Mouse (Mus musculus): ENCODE measurements at regions not wholly inside any gene's neighbourhood (a gene's known extent, or its start where the extent isn't known, plus 50 kb on each side); places are given as distances from the start of the nearest gene placed in this dataset.

DNA sequence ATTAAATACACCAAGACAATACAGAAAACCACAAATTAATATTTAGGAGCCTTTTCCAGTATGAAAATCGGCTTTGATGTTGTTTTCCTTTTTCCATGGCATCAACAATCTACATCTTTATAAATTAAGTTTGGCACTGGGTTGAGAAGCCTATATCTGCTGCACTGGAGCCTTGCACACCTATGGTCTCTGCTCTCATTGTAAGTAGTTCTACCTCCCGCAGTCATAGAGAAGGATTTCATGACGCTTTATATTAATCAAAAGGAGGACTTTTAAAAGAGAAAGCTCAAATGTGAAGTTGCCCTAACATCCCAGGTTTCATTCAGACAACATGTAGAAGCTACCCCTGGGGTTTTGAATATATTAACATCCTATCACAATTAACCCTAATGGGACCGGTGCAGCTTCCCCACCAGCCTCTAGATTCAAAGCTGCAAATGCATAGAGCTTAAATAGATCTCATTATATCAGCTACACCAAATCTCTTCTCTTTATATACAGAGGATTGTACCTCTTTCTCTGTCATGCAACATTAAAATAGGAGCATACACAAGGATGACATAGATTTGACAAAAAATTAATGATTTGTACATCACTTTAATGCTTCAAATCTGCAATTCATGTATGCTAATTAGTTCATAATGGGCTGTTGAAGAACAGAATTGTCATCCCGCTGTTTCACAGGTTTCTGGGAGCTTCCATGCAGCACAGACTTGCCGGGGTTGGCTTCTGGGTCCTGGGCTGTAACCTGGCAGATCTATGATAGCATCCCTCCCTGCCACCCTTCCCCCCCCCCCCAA, 166.6 kb upstream of the Pard3b start:
- Histone ChIP-seq H3K27ac (ENCODE audit: low read length) (no peak overlapping the region), H3K9ac (replicated peaks; ENCODE audit: low read length) (no peak overlapping the region), H3K36me3 (ENCODE audit: insufficient read depth, low read length) (no peaks in the 10 kb centered on the region), H3K27me3 (ENCODE audit: insufficient read depth, low read length) (no peaks in the 10 kb centered on the region), H3K9me3 (ENCODE audit: low read length) (no peaks in the 10 kb centered on the region; the same call in 1 of the 2 replicates), H3K4me2 (replicated peaks; ENCODE audit: low read depth, low read length) (no peak overlapping the region), H3K4me3 (ENCODE audit: low read length) (no peak overlapping the region), H3K4me1 (ENCODE audit: insufficient read depth, low read length) (no peaks in the 10 kb centered on the region)
- ATAC-seq (ENCODE audit: low FRiP score, low TSS enrichment): no peak
- WGBS: 86% methylated on average over 6 of the region's 6 CpGs

DNA sequence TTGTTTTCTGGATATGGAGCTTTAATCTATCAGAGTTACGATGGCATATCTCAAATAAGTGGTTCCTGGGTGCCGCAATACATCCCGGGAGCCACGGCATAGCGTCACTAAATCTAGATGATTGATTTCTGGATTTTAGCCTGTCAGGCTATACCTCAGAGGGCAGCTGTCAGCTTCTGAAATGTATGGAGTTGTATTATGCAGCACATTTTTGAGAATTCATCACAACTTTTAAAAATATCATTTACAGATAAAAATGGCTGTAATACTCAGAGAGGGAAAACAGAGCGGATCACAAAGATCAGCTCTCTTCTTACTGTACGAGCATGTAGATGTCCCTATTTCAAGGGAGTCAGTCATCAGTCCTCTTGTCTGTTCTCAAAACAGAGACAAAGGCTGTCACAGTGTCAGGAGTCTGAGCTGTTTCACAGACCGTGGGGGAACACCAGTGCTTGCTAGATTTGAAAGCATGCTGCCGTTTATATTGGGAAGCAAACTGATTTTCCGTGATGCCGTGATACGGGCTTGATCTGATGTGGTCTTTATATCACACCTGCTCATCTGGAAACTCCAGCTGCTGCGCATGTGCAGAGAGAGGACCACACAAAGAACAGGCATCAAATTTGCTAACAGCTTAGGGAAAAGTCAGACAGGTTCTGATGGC, 165.9 kb upstream of the Pard3b start:
- no peaks in the 10 kb centered on the region for H3K36me3 ChIP-seq (ENCODE audit: insufficient read depth, low read length)
- ATAC-seq (ENCODE audit: low FRiP score, low TSS enrichment): no peak
- H3K9me3 ChIP-seq (ENCODE audit: low read length): no peaks in the 10 kb centered on the region; the same call in 1 of the 2 replicates
- 79% methylated on average over 13 of the region's 13 CpGs for WGBS
- H3K9ac ChIP-seq (replicated peaks; ENCODE audit: low read length): no peak overlapping the region
- H3K4me1 ChIP-seq (ENCODE audit: insufficient read depth, low read length): no peaks in the 10 kb centered on the region
- no peaks in the 10 kb centered on the region for H3K27me3 ChIP-seq (ENCODE audit: insufficient read depth, low read length)
- H3K27ac ChIP-seq (ENCODE audit: low read length): no peak overlapping the region
- no peak overlapping the region for H3K4me3 ChIP-seq (ENCODE audit: low read length)
- H3K4me2 ChIP-seq (replicated peaks; ENCODE audit: low read depth, low read length): no peak overlapping the region

DNA sequence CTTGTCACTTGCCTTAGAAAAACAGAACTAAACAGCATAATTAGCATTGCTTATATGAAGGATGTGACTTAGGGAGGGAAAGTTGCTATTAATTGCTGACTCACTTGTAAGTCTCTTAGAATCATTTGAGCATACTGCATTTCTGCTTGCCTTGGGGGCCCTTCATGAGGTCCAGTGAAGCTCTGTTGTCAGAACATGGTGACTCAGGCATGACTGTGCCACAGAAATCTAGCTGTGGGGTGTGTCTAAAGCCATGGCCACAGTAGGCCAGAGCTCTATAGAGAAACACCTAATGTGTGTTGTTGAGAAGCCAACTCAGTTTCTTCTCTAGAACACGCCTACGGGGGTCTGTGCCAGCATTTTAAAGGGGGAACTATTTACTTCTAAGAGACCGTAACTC, 153.2 kb upstream of the Pard3b start:
- Histone ChIP-seq H3K4me3 (ENCODE audit: low read length) (no peak overlapping the region), H3K27ac (ENCODE audit: low read length) (no peak overlapping the region), H3K4me1 (ENCODE audit: insufficient read depth, low read length) (no peaks in the 10 kb centered on the region), H3K36me3 (ENCODE audit: insufficient read depth, low read length) (no peaks in the 10 kb centered on the region), H3K4me2 (replicated peaks; ENCODE audit: low read depth, low read length) (no peak overlapping the region), H3K9ac (replicated peaks; ENCODE audit: low read length) (no peak overlapping the region), H3K9me3 (ENCODE audit: low read length) (0 out of 2 replicates have a peak, but pooled peaks cover 2% of the 10 kb centered on the region), H3K27me3 (ENCODE audit: insufficient read depth, low read length) (no peaks in the 10 kb centered on the region)
- ATAC-seq (ENCODE audit: low FRiP score, low TSS enrichment): no peak
- 87% methylated on average over 3 of the region's 3 CpGs for WGBS

DNA sequence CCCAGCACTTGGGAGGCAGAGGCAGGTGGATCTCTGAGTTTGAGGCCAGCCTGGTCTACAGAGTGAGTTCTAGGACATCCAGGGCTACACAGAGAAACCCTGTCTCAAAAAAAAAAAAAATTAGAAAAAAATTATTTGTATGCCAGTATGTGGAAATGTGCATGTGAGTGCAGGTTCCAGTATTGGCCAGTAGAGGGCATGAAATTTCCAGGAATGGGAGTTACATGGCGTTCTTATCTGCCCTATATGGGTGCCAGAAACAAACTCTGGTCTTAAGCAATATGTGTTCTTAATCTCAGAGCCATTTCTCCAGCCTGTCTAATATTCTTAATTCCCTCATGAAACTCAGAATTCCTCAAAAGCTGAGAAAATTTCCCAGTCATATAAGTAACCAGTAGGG, 113.7 kb upstream of the Pard3b start:
- WGBS: 71% methylated on average over 1 of the region's 1 CpGs

GRCm38 (mm10) chr1:61525881-61526280, 112.7 kb upstream of the Pard3b start:
- Histone ChIP-seq H3K4me3 (ENCODE audit: low read length) (no peak overlapping the region), H3K27me3 (ENCODE audit: insufficient read depth, low read length) (no peaks in the 10 kb centered on the region), H3K4me2 (replicated peaks; ENCODE audit: low read depth, low read length) (no peak overlapping the region), H3K9me3 (ENCODE audit: low read length) (no peaks in the 10 kb centered on the region), H3K4me1 (ENCODE audit: insufficient read depth, low read length) (no peaks in the 10 kb centered on the region; the same call in 1 of the 2 replicates), H3K9ac (replicated peaks; ENCODE audit: low read length) (no peak overlapping the region), H3K36me3 (ENCODE audit: insufficient read depth, low read length) (no peaks in the 10 kb centered on the region), H3K27ac (ENCODE audit: low read length) (no peak overlapping the region)
- WGBS: 92% methylated on average over 8 of the region's 8 CpGs
- no peak for ATAC-seq (ENCODE audit: low FRiP score, low TSS enrichment)

More for the DNA sequence above, 113.7 kb upstream of the Pard3b start:
- Histone ChIP-seq H3K4me2 (replicated peaks; ENCODE audit: low read depth, low read length) (no peak overlapping the region), H3K27me3 (ENCODE audit: insufficient read depth, low read length) (no peaks in the 10 kb centered on the region), H3K4me1 (ENCODE audit: insufficient read depth, low read length) (no peaks in the 10 kb centered on the region), H3K36me3 (ENCODE audit: insufficient read depth, low read length) (no peaks in the 10 kb centered on the region), H3K4me3 (ENCODE audit: low read length) (no peak overlapping the region), H3K27ac (ENCODE audit: low read length) (no peak overlapping the region), H3K9ac (replicated peaks; ENCODE audit: low read length) (no peak overlapping the region), H3K9me3 (ENCODE audit: low read length) (no peaks in the 10 kb centered on the region)
- no peak for ATAC-seq (ENCODE audit: low FRiP score, low TSS enrichment)

- WGBS: 55% methylated on average over 15 of the region's 15 CpGs
- Histone ChIP-seq H3K4me3 (ENCODE audit: low read length) (no peak overlapping the region), H3K27me3 (ENCODE audit: insufficient read depth, low read length) (no peaks in the 10 kb centered on the region), H3K9me3 (ENCODE audit: low read length) (no peaks in the 10 kb centered on the region), H3K27ac (ENCODE audit: low read length) (no peak overlapping the region), H3K4me2 (replicated peaks; ENCODE audit: low read depth, low read length) (no peak overlapping the region), H3K4me1 (ENCODE audit: insufficient read depth, low read length) (peaks cover 5% of the 10 kb centered on the region; the same call in 1 of the 2 replicates), H3K36me3 (ENCODE audit: insufficient read depth, low read length) (no peaks in the 10 kb centered on the region), H3K9ac (replicated peaks; ENCODE audit: low read length) (no peak overlapping the region)
- ATAC-seq (ENCODE audit: low FRiP score, low TSS enrichment): no peak
Measured at GRCm38 (mm10) chr1:61528757-61529156, 109.9 kb upstream of the Pard3b start.

- ATAC-seq (ENCODE audit: low FRiP score, low TSS enrichment): no peak
- H3K4me1 ChIP-seq (ENCODE audit: insufficient read depth, low read length): peaks cover 5% of the 10 kb centered on the region; the same call in 1 of the 2 replicates
- no peaks in the 10 kb centered on the region for H3K27me3 ChIP-seq (ENCODE audit: insufficient read depth, low read length)
- WGBS: 27% methylated on average over 3 of the region's 3 CpGs
- H3K9ac ChIP-seq (replicated peaks; ENCODE audit: low read length): no peak overlapping the region
- H3K9me3 ChIP-seq (ENCODE audit: low read length): no peaks in the 10 kb centered on the region
- no peak overlapping the region for H3K4me2 ChIP-seq (replicated peaks; ENCODE audit: low read depth, low read length)
- H3K27ac ChIP-seq (ENCODE audit: low read length): no peak overlapping the region
- no peaks in the 10 kb centered on the region for H3K36me3 ChIP-seq (ENCODE audit: insufficient read depth, low read length)
- H3K4me3 ChIP-seq (ENCODE audit: low read length): no peak overlapping the region
Measured at GRCm38 (mm10) chr1:61530166-61530565, 108.5 kb upstream of the Pard3b start.

GRCm38 (mm10) chr1:61531487-61531886, 107.1 kb upstream of the Pard3b start:
- ATAC-seq (ENCODE audit: low FRiP score, low TSS enrichment): no peak
- peaks cover 5% of the 10 kb centered on the region; the same call in 1 of the 2 replicates for H3K4me1 ChIP-seq (ENCODE audit: insufficient read depth, low read length)
- no peak overlapping the region for H3K4me2 ChIP-seq (replicated peaks; ENCODE audit: low read depth, low read length)
- H3K9ac ChIP-seq (replicated peaks; ENCODE audit: low read length): no peak overlapping the region
- no peak overlapping the region for H3K4me3 ChIP-seq (ENCODE audit: low read length)
- H3K36me3 ChIP-seq (ENCODE audit: insufficient read depth, low read length): no peaks in the 10 kb centered on the region
- WGBS: 26% methylated on average over 5 of the region's 5 CpGs
- H3K9me3 ChIP-seq (ENCODE audit: low read length): no peaks in the 10 kb centered on the region
- H3K27me3 ChIP-seq (ENCODE audit: insufficient read depth, low read length): no peaks in the 10 kb centered on the region
- H3K27ac ChIP-seq (ENCODE audit: low read length): no peak overlapping the region

- no peak overlapping the region for H3K4me3 ChIP-seq (ENCODE audit: low read length)
- no peak for ATAC-seq (ENCODE audit: low FRiP score, low TSS enrichment)
- H3K27me3 ChIP-seq (ENCODE audit: insufficient read depth, low read length): no peaks in the 10 kb centered on the region
- H3K4me2 ChIP-seq (replicated peaks; ENCODE audit: low read depth, low read length): no peak overlapping the region
- H3K27ac ChIP-seq (ENCODE audit: low read length): no peak overlapping the region
- H3K4me1 ChIP-seq (ENCODE audit: insufficient read depth, low read length): no peaks in the 10 kb centered on the region
- no peak overlapping the region for H3K9ac ChIP-seq (replicated peaks; ENCODE audit: low read length)
- 88% methylated on average over 3 of the region's 3 CpGs for WGBS
- H3K36me3 ChIP-seq (ENCODE audit: insufficient read depth, low read length): no peaks in the 10 kb centered on the region
- no peaks in the 10 kb centered on the region for H3K9me3 ChIP-seq (ENCODE audit: low read length)
Measured at GRCm38 (mm10) chr1:61540081-61540480, 98.5 kb upstream of the Pard3b start.

DNA sequence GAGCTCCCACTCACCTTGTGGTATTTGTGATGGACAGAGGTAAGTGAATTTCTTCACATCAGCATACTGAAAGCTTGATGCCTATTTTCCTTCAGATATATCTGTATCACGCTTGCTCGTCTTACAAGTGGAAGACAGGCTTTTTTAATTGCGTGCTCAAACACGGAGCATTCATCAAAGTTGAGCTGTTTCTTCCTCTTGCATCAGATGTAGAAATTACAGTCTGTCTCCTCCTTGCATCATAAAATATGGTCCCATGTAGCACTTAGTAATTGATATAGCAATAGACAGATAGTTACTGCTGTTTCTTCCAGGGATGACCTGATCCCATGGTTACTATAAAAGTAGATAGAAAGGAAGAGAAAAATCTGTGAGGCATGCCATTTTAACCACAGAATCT, 97.5 kb upstream of the Pard3b start:
- Histone ChIP-seq H3K9ac (replicated peaks; ENCODE audit: low read length) (no peak overlapping the region), H3K27me3 (ENCODE audit: insufficient read depth, low read length) (no peaks in the 10 kb centered on the region), H3K36me3 (ENCODE audit: insufficient read depth, low read length) (no peaks in the 10 kb centered on the region), H3K4me1 (ENCODE audit: insufficient read depth, low read length) (no peaks in the 10 kb centered on the region), H3K27ac (ENCODE audit: low read length) (no peak overlapping the region), H3K9me3 (ENCODE audit: low read length) (no peaks in the 10 kb centered on the region), H3K4me2 (replicated peaks; ENCODE audit: low read depth, low read length) (no peak overlapping the region), H3K4me3 (ENCODE audit: low read length) (no peak overlapping the region)
- 60% methylated on average over 4 of the region's 4 CpGs for WGBS
- no peak for ATAC-seq (ENCODE audit: low FRiP score, low TSS enrichment)

Data from kidney, embryonic 16.5 days (tissue).